Mouse (Mus musculus) liver, embryonic 14.5 days (tissue): ENCODE data around the gene Proca1.

ENCODE experiments used
- CTCF ChIP-seq: IDR thresholded peaks from 2 replicates; pipeline ENCODE4 v1.5.1; 2016; ENCODE audit warnings: antibody characterized with exemption, low read depth, control low read depth
- EP300 ChIP-seq: IDR thresholded peaks from 2 replicates; pipeline ENCODE4 v1.6.1; 2016; ENCODE audit warnings: antibody characterized with exemption, low read depth

- TF ChIP-seq CTCF (no peak), EP300 (no peak)
These were observed 12.4 kb downstream of the Proca1 start for GRCm38 (mm10) chr11:78205361-78206206.
